Mouse (Mus musculus) E14TG2a.4 (cell line): Measurements from ENCODE around the gene 2810004N23Rik.
A peak's percentile ranks its signal among the peaks of the same experiment; 100 is the strongest.

Experiments used
- H3K27me3 ChIP-seq: 2 replicates; pipeline ENCODE4 v1.6.1; 2014; ENCODE audit warnings: low read length, control low read depth; ENCODE audit not compliant: insufficient read depth
- H3K36me3 ChIP-seq: 2 replicates; pipeline ENCODE4 v1.6.1; 2014; ENCODE audit warnings: low read length, control low read depth; ENCODE audit not compliant: insufficient read depth
- H3K4me1 ChIP-seq: replicated peaks from 2 replicates; pipeline ENCODE4 v1.6.1; 2014; ENCODE audit warnings: low read depth, low read length, control low read depth
- H3K4me3 ChIP-seq: replicated peaks from 2 replicates; pipeline ENCODE4 v1.5.1; 2014; ENCODE audit warnings: mild to moderate bottlenecking, low read length
- H3K9me3 ChIP-seq: 2 replicates; pipeline ENCODE4 v1.6.1; 2014; ENCODE audit warnings: low read length, control low read depth
- CTCF ChIP-seq: conservative IDR thresholded peaks from 2 replicates; pipeline ENCODE4 v1.5.1; 2014; ENCODE audit warnings: low read length
- NANOG ChIP-seq: IDR thresholded peaks from 2 replicates; pipeline ENCODE4 v1.6.1; 2014; ENCODE audit warnings: borderline replicate concordance, low read length, mixed read lengths
- POU5F1 ChIP-seq: IDR thresholded peaks from 2 replicates; pipeline ENCODE4 v1.6.1; 2014; ENCODE audit warnings: low read length, borderline replicate concordance

2810004N23Rik gene

DNA sequence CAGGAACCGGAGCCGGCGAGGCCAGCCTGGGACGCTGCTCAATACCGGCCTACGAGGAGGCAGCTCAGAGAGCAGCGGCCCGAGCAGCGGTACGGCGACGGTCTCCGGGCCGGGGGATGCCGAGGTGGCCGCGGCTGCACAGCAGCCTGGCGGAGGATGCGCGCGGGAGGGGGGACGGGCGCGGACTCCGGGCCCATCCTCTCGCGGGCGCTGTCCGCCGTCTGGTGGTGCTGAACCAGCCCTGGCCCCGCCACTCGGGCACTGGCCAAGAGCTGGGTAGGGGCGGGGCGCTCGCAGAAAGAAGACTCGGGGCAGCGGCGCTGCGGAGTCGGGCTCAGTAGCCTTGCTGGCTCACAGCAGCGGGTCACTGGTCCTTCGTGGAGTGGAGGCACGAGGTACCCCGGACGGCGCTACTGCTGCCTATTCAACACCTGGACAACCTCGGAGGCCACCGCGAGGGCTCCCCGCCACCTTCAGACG, 69.7 kb downstream of the 2810004N23Rik start:
- Histone ChIP-seq H3K9me3 (no peaks in the 10 kb centered on the region), H3K36me3 (no peaks in the 10 kb centered on the region), H3K4me1 (peaks cover 44% of the 10 kb centered on the region), H3K4me3 (peak overlapping the region; percentile 82), H3K27me3 (peaks cover 88% of the 10 kb centered on the region)
- TF ChIP-seq POU5F1 (no peak), NANOG (no peak), CTCF (no peak)

DNA sequence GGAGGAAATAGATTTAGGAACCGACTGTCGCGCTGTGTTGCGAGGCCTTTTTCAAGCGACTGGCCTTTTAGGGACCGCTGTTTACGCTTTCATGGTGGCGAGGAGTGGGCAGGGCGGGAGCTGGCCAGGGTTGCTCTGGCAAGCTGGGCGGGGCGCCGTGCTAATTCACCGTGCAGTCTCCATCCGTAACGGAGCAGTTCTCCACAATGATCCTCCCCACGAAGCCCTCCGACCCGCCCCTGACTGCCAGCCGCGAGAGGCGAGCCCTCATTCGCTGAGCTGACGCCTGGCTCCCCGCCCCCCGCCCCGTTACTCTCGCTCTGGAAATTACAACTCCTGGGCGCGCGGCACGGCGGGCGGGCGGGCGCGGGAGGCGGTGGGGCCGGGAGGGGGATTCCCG, 70.2 kb downstream of the 2810004N23Rik start, which contains the start of gene Trim67:
Gene Trim67, plus strand, starts transcription at position 385 of the 400 bp plus-strand sequence.
- Histone ChIP-seq H3K4me3 (peak within 1 kb of the TSS; percentile 82), H3K9me3 (no peaks in the 10 kb centered on the region), H3K36me3 (no peaks in the 10 kb centered on the region), H3K27me3 (peaks cover 88% of the 10 kb centered on the region), H3K4me1 (peaks cover 39% of the 10 kb centered on the region)
- TF ChIP-seq CTCF (no peak), POU5F1 (no peak), NANOG (no peak)

DNA sequence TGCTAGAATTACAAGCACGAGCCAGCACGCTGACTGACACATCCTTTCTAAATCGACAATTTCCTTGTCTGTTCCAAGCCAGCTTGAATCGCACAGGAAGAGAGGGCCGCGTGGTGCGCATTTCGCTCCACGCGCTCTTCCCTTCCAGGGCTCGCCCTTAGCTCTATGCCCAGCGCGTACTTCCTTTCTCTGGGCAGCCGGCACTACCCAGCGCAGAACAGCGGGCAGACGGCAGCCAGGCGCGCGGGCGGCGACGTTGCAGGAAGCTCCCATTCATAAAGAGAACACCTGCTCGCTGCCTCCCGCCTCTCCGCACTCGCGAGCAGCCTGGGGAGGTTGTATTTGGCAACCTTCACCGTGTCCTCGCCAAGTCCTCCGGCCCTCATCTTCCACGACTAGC, 70.7 kb downstream of the 2810004N23Rik start:
- Histone ChIP-seq H3K36me3 (no peaks in the 10 kb centered on the region), H3K27me3 (peaks cover 85% of the 10 kb centered on the region), H3K4me1 (peaks cover 38% of the 10 kb centered on the region), H3K9me3 (no peaks in the 10 kb centered on the region), H3K4me3 (peak overlapping the region; percentile 82)
- TF ChIP-seq POU5F1 = no peak

DNA sequence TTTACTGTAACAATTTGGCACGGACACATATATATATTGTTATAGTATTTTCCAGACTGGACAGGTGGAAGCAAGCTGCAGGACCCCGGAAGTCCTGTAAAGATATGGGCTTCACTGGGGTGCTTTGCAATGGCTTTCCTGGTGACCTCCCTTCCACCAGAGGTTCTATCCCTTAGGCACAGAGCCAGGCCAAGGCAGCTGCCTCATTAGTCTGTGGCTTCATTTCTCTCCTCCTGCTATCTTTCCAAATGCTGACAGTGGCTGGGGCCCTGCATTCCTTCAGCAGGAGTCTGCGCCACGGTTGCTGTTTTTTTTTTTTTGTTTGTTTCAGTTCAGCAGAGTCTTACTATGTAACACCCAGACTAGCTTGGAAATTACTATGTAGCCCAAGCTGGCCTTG, 71.2 kb downstream of the 2810004N23Rik start:
- TF ChIP-seq CTCF (no peak), POU5F1 (no peak), NANOG (no peak)
- Histone ChIP-seq H3K27me3 (peaks cover 85% of the 10 kb centered on the region), H3K4me3 (peak overlapping the region; percentile 82), H3K9me3 (no peaks in the 10 kb centered on the region), H3K36me3 (no peaks in the 10 kb centered on the region), H3K4me1 (peaks cover 39% of the 10 kb centered on the region)

DNA sequence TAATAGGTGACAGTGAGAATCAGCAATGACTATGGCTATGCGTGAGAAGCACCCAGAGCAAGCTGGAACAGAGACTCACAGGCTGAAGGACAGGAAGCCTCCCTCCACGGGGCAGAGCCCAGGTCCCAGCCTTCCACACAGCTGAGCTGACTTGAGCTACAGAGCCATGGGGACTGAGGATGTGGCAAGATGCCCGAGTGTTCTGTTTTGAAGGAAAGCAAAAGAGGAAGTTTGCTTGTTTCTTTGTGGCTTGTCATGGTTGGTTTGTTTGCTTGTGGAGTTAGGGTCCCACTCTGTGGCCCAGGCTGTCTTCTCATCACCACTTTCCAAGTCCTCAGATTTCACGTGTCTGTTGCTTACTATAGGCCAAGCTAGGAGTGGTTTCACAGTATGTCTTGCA, 72.2 kb downstream of the 2810004N23Rik start:
- H3K27me3 ChIP-seq = peaks cover 84% of the 10 kb centered on the region
- H3K9me3 ChIP-seq = no peaks in the 10 kb centered on the region
- TF ChIP-seq POU5F1 (no peak), CTCF (no peak), NANOG (no peak)
- H3K36me3 ChIP-seq = no peaks in the 10 kb centered on the region
- peaks cover 45% of the 10 kb centered on the region for H3K4me1 ChIP-seq
- H3K4me3 ChIP-seq = no peak overlapping the region
